Mouse (Mus musculus) hindbrain, embryonic 16.5 days (tissue): Measurements from ENCODE around the gene Kif13a. TPM values are rescaled to one million over a fixed set of nuclear protein-coding genes. Genes with fewer than 3 reads are reported as not detected.

Experiments used
- ATAC-seq: fragments of 200-750 bp; cut with Nextera tagmentation; 2 replicates; pipeline ENCODE4 v1.8.0; 2017; ENCODE audit warnings: moderate TSS enrichment, moderate library complexity
- H3K27ac ChIP-seq: fragments of 300-500 bp; sonication (generic); 2 replicates; pipeline ENCODE4 v1.5.1; 2014; ENCODE audit warnings: low read depth, mild to moderate bottlenecking, control low read depth, low read length, moderate library complexity
- H3K27me3 ChIP-seq: fragments of 300-500 bp; sonication (generic); replicated peaks from 2 replicates; pipeline ENCODE4 v1.6.1; 2014; ENCODE audit warnings: low read length; ENCODE audit not compliant: control insufficient read depth, insufficient read depth
- H3K36me3 ChIP-seq: fragments of 300-500 bp; sonication (generic); 2 replicates; pipeline ENCODE4 v1.6.1; 2014; ENCODE audit warnings: mild to moderate bottlenecking, low read length, moderate library complexity, mixed read lengths; ENCODE audit not compliant: control insufficient read depth, insufficient read depth
- H3K4me1 ChIP-seq: fragments of 300-500 bp; sonication (generic); 2 replicates; pipeline ENCODE4 v1.6.1; 2014; ENCODE audit warnings: low read depth, low read length; ENCODE audit not compliant: control insufficient read depth, insufficient read depth
- H3K4me2 ChIP-seq: fragments of 300-500 bp; sonication (generic); 2 replicates; pipeline ENCODE4 v1.6.1; 2014; ENCODE audit warnings: mild to moderate bottlenecking, low read length, control low read depth, moderate library complexity
- H3K4me3 ChIP-seq: fragments of 300-500 bp; sonication (generic); 2 replicates; pipeline ENCODE4 v1.5.1; 2014; ENCODE audit warnings: mild to moderate bottlenecking, low read length, control low read depth, moderate library complexity
- H3K9ac ChIP-seq: fragments of 300-500 bp; sonication (generic); 2 replicates; pipeline ENCODE4 v1.6.1; 2014; ENCODE audit warnings: low read depth, mild to moderate bottlenecking, control low read depth, low read length, moderate library complexity
- H3K9me3 ChIP-seq: fragments of 300-500 bp; sonication (generic); 2 replicates; pipeline ENCODE4 v1.6.1; 2014; ENCODE audit warnings: mild to moderate bottlenecking, low read length, moderate library complexity; ENCODE audit not compliant: control insufficient read depth
- WGBS: fragments of 180-500 bp; shearing (Covaris S2); extraction: QIAGEN DNeasy Blood & Tissue Kit; methylation state at CpG from one replicate; pipeline ENCODE4 v1.1.7; 2014; 5-methylcytosine and 5-hydroxymethylcytosine counted together
- polyA plus RNA-seq: library from polyadenylated mRNA; unstranded; fragments of >200 nt; fragmentation: Nextera tagmentation; extraction: Ambion mirVana; gene quantifications from 2 replicates; pipeline ENCODE4 v1.2.1, GENCODE M21; 2015

The Kif13a gene
- polyA plus RNA-seq, 1 experiment from 2014 or later, result 8.0 TPM

DNA sequence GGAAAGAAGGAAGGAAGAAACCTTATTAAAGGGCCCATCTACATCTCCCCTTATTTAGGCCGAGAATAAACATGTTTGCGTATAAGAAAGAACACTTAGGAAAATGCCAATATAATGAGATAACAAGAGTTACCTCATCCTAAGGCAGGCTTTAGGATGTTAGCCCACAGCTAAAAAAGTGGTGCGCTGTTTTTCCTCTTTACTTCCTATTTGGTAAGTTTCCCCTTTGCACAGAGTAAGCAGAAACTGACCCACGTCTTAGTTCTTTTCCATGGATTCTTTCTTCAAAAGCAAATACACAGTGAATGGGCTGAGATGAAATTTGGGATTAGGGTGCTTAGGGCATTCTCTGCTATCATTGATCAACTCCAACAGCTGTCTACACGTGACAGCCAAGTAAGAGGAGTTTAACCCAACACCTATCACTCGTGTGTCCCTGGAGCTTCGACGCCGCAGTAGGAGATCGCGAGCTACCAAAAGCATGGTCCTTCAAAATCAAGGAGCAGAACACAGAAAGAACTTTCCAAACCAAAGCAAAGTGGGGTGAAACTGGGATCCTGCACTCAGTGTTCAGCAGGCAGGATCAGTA, 194.4 kb downstream of the Kif13a start:
- Histone ChIP-seq H3K4me2 (peak overlapping the region; percentile 76), H3K27ac (no peak overlapping the region), H3K9me3 (no peaks in the 10 kb centered on the region), H3K36me3 (no peaks in the 10 kb centered on the region), H3K4me1 (peaks cover 9% of the 10 kb centered on the region), H3K27me3 (no peaks in the 10 kb centered on the region), H3K9ac (peak overlapping the region; percentile 24; the same call in 1 of the 2 replicates), H3K4me3 (peak overlapping the region; percentile 39)
- 45% methylated on average over 11 of the region's 11 CpGs for WGBS
- ATAC-seq, result no peak

DNA sequence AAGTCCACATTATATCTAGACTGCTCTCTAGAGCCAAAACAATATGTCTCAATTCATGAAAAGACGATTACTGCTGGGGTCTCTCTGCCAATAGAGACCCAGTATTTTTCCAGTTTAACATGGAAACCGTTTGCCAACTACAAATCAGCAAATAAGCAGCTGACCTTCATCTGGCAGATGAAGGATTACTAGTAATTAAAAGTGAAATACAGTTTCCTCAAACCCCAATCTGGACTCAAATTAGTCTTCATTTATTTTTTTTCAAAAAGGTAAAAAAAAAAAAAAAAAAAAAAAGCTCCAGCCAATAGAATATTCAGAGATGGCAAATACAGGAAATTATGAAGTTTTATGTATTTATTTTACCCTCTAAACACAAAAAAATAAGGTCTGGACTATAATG, 199.7 kb downstream of the Kif13a start:
- Histone ChIP-seq H3K9me3 (no peaks in the 10 kb centered on the region), H3K27me3 (no peaks in the 10 kb centered on the region), H3K4me2 (no peak overlapping the region), H3K4me3 (no peak overlapping the region), H3K27ac (no peak overlapping the region), H3K36me3 (no peaks in the 10 kb centered on the region), H3K4me1 (peaks cover 9% of the 10 kb centered on the region), H3K9ac (no peak overlapping the region)
- ATAC-seq, result no peak
- 76% methylated on average over 2 of the region's 2 CpGs for WGBS

DNA sequence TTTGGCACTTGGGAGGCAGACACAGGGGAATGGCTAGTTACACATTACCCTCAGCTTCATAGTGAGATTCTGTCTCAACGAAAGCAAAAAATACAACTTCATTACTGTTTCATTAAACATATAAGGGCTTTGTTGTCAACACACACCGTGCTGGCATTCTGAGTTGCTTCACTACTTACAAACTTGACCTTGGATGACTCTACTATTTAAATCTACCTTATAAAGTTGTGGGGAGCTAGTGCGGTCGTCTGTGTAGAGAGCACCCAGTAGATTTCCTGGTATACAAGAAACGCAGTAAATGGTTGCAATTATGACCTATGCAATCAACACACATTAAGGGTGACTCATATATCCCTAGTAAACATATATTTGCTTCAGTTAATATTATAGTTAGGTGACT, 201.3 kb downstream of the Kif13a start:
- H3K9ac ChIP-seq, result peak overlapping the region; percentile 57
- peaks cover 17% of the 10 kb centered on the region for H3K4me1 ChIP-seq
- H3K36me3 ChIP-seq, result no peaks in the 10 kb centered on the region
- peak overlapping the region; percentile 95 for H3K27ac ChIP-seq
- peak overlapping the region; percentile 99 for H3K4me3 ChIP-seq
- no peaks in the 10 kb centered on the region for H3K9me3 ChIP-seq
- H3K27me3 ChIP-seq, result no peaks in the 10 kb centered on the region
- 31% methylated on average over 5 of the region's 5 CpGs for WGBS
- peak overlapping the region; percentile 69 for H3K4me2 ChIP-seq
- peak; percentile 13; the same call in 1 of the 2 replicates for ATAC-seq

DNA sequence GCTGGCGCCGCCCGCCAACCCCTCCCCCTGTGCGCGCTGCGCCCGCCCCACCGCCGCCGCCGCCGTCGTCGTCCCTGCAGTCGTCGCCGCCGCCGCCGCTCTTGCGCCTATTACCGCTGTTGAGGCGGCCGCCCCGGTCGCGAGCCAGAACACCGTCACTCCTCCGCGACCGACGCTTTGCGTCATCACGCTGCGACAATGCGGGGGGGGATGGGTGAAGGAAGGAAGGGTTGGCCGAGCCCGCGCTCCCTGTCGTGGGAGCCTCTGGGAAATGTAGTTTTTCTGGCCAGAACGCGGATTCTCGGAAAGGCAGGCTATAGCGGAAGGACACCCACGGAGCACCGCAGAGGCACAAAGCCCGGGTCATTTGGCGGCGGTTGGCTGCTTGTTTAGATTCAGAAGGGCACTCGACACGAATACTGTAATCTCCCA, 201.8 kb downstream of the Kif13a start, which contains the start of gene Nup153:
Gene Nup153, minus strand, starts transcription at position 104 of the 432 bp plus-strand sequence.
- no peaks in the 10 kb centered on the region for H3K36me3 ChIP-seq
- WGBS, result 0% methylated on average over 34 of the region's 51 CpGs
- H3K4me3 ChIP-seq, result peak within 1 kb of the TSS; percentile 99
- no peaks in the 10 kb centered on the region for H3K27me3 ChIP-seq
- H3K4me1 ChIP-seq, result peaks cover 17% of the 10 kb centered on the region
- H3K9ac ChIP-seq, result peak within 1 kb of the TSS; percentile 76
- H3K4me2 ChIP-seq, result peak within 1 kb of the TSS; percentile 92
- peak within 1 kb of the TSS; percentile 95 for H3K27ac ChIP-seq
- no peaks in the 10 kb centered on the region for H3K9me3 ChIP-seq
- ATAC-seq, result peak; percentile 95

DNA sequence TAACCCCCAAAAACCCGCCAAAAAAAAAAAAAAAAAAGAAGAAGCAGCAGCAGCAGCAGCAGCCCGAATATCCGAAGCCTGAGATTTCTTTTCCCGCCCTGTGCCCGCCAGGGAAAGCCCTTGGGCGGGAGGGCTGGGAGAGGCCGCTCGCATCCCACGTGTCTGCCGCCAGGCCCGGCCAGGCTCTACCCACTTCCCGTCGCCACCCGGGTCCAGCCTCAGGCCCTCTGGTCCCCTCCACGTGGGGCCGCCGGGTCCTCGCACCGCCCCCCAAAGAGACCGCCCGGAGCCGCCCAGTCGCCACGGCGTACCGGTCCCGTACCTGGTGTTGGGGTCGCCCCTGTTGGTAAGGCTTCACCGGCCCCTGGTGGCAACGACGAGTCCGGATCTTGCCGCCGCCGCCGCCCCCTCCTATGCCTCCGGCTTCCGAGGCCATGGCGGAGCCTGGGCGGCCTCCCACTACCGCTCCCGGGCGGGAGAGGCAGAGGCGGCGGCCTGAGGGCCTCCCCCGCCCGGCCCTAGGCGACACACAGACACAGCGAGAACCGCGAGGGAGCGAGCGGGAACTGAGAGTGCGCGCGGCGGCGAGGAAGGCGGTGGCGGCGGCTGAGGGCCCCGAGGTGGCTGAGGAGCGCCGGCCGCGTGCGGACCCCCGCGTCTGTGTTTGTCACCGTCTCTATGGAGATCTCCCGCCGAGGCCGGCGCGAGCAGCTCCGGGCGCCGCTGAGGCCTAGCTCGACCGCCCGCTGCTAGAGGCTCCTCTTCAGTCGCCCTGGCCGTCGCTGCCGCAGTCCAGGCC, 202.4 kb downstream of the Kif13a start:
- Histone ChIP-seq H3K4me1 (peaks cover 17% of the 10 kb centered on the region), H3K4me3 (peak overlapping the region; percentile 99), H3K4me2 (peak overlapping the region; percentile 92), H3K27ac (peak overlapping the region; percentile 95), H3K9me3 (no peaks in the 10 kb centered on the region), H3K27me3 (no peaks in the 10 kb centered on the region), H3K36me3 (no peaks in the 10 kb centered on the region), H3K9ac (peak overlapping the region; percentile 76)
- peak; percentile 83 for ATAC-seq
- WGBS, result 0% methylated on average over 70 of the region's 85 CpGs

DNA sequence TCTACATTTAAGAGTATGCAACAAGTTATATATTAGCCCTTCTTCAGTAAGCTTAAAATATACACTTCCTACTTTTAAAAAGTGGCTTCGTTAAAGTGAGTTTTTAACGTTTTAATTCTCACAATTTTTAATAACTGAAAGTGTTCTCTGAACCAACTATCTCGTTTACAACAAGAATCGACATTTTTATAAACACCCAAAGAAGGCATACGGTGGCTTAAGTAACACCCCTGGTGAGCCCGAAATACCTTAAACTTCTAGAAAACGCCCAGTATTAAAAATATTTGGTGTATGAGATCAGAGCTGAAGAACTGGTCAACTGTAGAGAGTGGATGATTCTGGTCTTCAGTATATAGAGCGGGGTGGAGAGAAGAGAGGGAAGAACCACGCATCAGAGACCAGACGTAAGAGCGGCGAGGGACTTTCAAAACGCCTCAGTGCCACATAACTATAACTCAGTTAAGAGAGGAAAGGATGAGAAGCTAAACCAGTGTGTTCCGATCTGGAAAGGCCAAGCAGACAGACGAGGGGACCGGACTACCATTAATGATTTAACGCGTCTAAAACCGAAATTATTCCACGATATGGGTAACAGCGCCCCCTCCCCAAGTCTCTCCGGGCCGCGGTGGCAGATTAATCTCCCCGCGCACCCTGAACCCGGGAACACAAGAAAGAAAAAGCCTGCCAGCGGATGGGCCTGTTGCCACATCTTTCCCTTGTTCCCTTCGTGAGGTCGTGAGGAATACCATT, 203.2 kb downstream of the Kif13a start:
- Histone ChIP-seq H3K9ac (peak overlapping the region; percentile 76), H3K27me3 (no peaks in the 10 kb centered on the region), H3K4me3 (peak overlapping the region; percentile 99), H3K36me3 (no peaks in the 10 kb centered on the region), H3K4me1 (peaks cover 17% of the 10 kb centered on the region), H3K9me3 (no peaks in the 10 kb centered on the region), H3K4me2 (peak overlapping the region; percentile 92), H3K27ac (peak overlapping the region; percentile 95)
- no peak for ATAC-seq
- under 1% methylated on average over 30 of the region's 30 CpGs for WGBS

DNA sequence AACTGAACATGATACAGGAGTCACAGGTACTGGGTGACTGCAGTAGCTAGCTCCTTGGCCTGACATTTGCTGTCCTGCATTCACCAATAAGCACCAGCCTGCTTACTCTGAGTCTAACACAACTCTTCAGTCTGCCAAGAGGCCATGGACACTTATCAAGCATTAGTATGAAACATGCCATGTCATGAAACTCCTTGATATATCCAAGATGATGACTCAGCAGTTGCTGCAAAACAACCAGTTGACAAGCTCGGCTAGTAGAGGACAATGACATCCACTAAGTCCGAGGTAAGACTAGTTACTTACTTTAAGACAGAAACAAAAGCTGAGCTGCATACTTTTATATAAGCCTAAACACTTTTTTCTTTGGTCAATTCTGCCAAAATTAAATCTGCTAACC, 204.4 kb downstream of the Kif13a start:
- H3K9ac ChIP-seq, result no peak overlapping the region
- no peak for ATAC-seq
- peaks cover 17% of the 10 kb centered on the region for H3K4me1 ChIP-seq
- H3K27ac ChIP-seq, result no peak overlapping the region
- no peaks in the 10 kb centered on the region for H3K9me3 ChIP-seq
- no peaks in the 10 kb centered on the region for H3K27me3 ChIP-seq
- WGBS, result 44% methylated on average over 2 of the region's 2 CpGs
- peak overlapping the region; percentile 30 for H3K4me2 ChIP-seq
- H3K4me3 ChIP-seq, result no peak overlapping the region
- no peaks in the 10 kb centered on the region for H3K36me3 ChIP-seq

DNA sequence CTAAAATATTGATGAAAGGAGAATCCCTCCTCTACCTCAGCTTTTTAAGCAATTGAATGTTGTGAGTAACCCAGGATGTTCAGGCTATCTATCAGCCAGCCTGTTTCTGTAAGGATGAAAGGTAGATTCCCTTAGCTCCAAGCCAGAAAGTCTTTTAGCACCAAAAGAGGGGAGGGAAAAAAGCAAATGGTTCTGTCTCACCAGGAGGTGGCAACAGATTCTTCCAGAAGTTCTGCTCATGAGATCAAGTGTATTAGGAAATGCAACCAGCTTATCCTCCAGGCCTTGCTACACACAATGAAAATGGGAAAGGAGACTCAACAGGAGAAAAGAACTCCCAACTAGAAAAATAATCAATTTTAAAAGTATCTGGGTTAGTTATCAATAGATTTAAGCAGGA, 205.3 kb downstream of the Kif13a start:
- no peak overlapping the region for H3K4me3 ChIP-seq
- H3K27ac ChIP-seq, result no peak overlapping the region
- H3K9me3 ChIP-seq, result no peaks in the 10 kb centered on the region
- no peak for ATAC-seq
- no peaks in the 10 kb centered on the region for H3K27me3 ChIP-seq
- H3K4me2 ChIP-seq, result no peak overlapping the region
- no peaks in the 10 kb centered on the region for H3K36me3 ChIP-seq
- H3K9ac ChIP-seq, result no peak overlapping the region
- peaks cover 17% of the 10 kb centered on the region for H3K4me1 ChIP-seq

DNA sequence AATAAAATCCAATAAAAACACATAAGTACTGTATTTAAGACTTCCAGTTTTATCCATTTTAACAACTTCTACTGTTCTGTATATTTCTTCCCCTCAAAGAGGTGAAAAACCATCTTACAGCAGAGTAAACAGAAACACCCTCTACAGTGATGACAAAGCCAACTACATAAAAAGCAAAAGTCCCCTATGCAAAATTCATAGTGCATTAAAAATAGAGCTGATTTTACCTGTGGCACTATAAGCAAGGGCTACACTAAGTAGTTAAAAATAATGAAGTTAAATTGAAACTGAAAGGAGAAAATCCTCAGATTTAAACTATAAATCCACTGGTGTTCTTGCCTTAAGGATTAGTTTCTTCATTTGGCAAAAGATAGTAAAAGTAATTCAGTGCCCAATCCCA, 208.7 kb downstream of the Kif13a start:
- Histone ChIP-seq H3K4me3 (no peak overlapping the region), H3K9ac (no peak overlapping the region), H3K4me2 (no peak overlapping the region), H3K36me3 (no peaks in the 10 kb centered on the region), H3K4me1 (peaks cover 14% of the 10 kb centered on the region), H3K27ac (no peak overlapping the region), H3K9me3 (no peaks in the 10 kb centered on the region), H3K27me3 (no peaks in the 10 kb centered on the region)
- ATAC-seq, result no peak
